Mouse (Mus musculus) brain, embryonic 14.5 days (tissue): ENCODE measurements around the gene Gnb5. TPM values are rescaled to one million over a fixed set of nuclear protein-coding genes. Genes with fewer than 3 reads are reported as not detected.

Experiments
- DNase-seq: peaks from one replicate; pipeline ENCODE4 v3.0.0-alpha.2; 2011; ENCODE audit warnings: low read depth
- CTCF ChIP-seq: fragments of 200-500 bp; IDR thresholded peaks from 2 replicates; pipeline ENCODE4 v1.5.1; 2012; ENCODE audit warnings: inconsistent platforms, mild to moderate bottlenecking, moderate library complexity, borderline replicate concordance; ENCODE audit not compliant: insufficient read depth, insufficient read length; ENCODE audit errors: extremely low read depth
- POLR2A ChIP-seq: fragments of 200-500 bp; IDR thresholded peaks from 2 replicates; pipeline ENCODE4 v1.6.1; 2012; ENCODE audit warnings: mild to moderate bottlenecking, inconsistent platforms, borderline replicate concordance; ENCODE audit not compliant: poor library complexity, insufficient read depth, insufficient read length, severe bottlenecking; ENCODE audit errors: extremely low read depth
- polyA plus RNA-seq: library from polyadenylated mRNA; depleted of rRNA; stranded (reverse); fragments of >200 nt; gene quantifications from 2 replicates; pipeline ENCODE4 v1.2.3, GENCODE M21; 2012; rRNA removed

The Gnb5 gene
- polyA plus RNA-seq: 45.5 and 53.1 TPM in 2 replicates

DNA sequence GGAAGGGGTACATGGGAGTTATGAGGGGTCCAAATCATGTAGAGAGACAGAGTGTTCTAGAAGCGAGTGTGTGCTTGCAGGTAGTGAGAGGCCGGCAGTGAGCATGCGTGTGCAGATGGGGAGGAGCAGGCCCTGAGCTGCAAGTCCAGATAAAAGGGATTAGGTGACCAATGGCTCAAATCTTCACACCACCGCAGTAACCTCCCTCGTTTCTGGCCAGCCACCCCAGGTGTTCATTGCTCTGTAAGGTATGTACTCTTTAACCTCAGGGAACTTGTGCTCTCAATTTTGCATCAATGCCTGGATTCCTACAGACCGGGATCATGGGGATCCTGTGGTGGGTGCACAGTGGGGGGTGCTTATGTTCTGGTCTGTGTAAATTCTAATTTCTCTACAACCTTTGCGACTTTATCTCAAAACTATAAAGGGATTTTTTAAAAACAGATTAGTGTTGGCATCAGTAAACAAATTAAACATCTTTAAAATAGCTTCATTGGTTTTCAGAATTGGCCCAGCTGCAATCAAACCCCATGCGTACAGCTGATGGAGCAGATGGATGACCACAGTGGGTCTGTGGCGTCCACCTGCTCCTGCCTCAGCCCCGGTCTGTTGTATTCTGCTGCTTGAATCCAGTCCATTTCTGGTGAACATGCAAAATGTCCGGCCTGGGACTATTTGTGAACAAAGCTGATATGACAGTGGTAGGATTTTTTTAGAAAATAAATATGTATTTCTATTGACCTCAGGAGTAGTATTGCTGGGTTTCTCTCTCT lies at the start of gene Gnb5:
Gene Gnb5 (plus strand): TSS at position 163 of the 773 bp plus-strand sequence.
- TF ChIP-seq POLR2A (no peak), CTCF (no peak)
- DNase-seq: peak; percentile 26

GRCm38 (mm10) chr9:75258792-75259191 lies 47.3 kb upstream of the Gnb5 start:
- DNase-seq: no peak
- TF ChIP-seq POLR2A (no peak), CTCF (no peak)

DNA sequence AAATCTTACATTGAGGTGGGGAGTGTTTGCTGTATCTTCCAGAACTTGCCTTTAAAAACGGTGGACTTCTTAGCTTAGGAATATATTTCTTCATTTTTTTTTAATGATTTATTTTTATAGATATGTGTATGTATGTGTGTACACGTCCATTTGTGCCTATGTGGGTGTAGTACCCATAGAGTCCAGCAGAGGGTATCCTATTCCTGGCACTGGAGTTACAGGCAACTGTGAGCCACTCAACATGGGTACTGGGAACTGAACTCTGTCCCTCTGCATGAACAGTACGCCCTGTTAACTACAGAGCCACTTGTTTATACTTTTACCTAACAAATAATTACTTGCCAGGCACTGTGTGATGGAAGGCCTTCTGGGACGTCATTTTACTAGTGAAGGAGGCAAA lies 46.4 kb upstream of the Gnb5 start:
- TF ChIP-seq CTCF (peak; percentile 47; the same call in 1 of the 2 replicates), POLR2A (no peak)
- DNase-seq: no peak

DNA sequence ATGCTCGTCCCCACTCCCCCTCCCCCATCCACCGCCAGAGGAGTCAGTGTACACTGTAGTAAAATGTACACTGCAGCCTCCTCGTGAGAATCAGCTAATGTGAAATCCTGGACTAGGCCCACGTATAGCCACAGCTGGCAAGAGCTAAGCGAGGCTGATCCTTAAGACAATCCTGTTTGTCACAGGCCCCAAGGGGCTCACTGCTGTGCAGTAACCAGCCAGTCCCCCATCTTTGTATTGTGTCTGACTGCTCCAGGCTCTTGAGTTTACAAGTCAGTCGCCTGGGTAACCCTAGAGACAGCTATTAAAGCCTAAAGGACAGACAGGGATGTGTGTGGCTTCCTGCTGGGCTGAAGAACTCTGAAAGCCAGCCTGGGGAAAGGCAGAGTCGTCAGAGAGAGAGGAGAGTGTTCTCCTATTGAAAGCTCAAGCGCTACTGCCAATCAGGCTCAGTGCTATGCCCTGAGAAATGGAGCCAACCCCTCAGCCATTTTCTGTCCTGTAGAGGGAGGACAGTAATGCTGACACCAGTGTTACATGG lies 44.7 kb upstream of the Gnb5 start:
- TF ChIP-seq POLR2A (no peak), CTCF (no peak)
- peak; percentile 88 for DNase-seq

GRCm38 (mm10) chr9:75262235-75262826 lies 43.8 kb upstream of the Gnb5 start:
- TF ChIP-seq CTCF (peak; percentile 33; the same call in 1 of the 2 replicates), POLR2A (no peak)
- DNase-seq: peak; percentile 52

DNA sequence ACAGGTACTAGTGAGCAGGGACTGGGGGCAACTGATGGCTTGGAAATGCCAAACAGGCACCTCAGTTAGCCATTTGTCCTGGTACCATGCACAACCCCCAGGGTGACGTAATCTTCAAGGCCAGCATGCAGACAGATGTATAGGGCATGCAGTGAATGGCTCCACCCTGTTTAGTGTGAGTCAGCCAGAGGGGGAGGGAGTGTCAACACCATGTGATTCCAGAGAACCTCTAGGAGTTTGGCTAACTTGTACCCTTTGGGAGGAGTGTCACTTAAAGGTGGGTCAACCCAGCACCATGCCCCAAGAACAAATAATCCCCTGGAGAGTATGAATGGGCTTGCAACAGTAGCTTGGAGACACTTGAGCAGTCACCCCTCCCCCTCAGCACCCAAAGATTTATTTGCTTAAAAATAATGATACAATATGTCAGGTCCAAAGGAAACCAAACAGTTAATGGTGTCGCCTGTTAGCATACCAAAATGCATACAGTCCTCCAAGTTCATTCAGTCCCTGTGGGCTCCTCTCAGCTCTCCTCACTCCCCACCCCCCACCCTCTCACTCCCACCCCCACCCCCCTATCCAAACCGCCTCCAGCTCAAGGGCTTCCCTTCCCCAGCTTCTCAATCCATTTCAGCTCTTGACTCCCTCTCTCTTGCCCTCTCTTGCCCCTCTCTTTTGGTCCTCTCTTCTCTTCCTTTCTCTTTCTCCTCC lies 41.9 kb upstream of the Gnb5 start:
- TF ChIP-seq CTCF: no peak
- no peak for TF ChIP-seq POLR2A
- DNase-seq: no peak

DNA sequence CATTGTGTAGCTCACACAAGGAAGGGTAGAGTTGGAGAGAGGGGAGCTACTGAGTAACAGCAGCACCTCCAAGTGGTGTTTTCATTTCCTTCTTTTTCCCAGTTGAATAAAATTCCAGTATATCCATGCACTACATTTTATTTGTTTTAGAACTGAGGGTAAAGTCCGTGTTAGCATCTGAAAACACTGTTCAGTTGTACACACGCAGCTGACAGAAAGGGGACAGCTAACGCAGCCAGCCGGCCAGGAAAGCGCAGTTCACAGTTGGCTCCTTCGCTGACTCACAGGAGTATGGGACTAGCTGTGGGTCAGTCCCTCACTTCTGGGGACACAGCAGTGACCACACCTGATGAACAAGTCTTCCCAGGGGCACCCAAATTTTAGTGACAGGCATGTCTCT lies 38.9 kb upstream of the Gnb5 start:
- DNase-seq: no peak
- TF ChIP-seq CTCF (no peak), POLR2A (no peak)

DNA sequence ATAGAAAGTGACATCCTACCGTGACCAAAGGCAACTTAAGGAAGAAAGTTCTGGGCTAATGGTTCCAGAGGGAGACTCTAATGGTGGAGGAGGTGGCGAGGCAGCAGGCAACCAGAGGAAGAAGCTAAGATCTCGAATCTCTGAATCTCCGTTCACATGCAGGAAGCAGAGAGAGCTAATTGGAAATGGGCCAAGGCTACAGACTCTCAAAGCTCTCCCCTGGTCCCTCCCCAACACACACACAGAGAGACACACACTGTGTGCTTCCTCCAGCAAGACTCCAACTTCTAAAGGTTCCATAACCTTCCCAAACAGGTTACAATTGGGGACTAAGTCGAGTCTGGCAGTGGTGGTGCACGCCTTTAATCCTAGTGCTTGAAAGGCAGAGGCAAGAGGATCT lies 35.7 kb upstream of the Gnb5 start:
- TF ChIP-seq POLR2A (no peak), CTCF (no peak)
- DNase-seq: no peak

DNA sequence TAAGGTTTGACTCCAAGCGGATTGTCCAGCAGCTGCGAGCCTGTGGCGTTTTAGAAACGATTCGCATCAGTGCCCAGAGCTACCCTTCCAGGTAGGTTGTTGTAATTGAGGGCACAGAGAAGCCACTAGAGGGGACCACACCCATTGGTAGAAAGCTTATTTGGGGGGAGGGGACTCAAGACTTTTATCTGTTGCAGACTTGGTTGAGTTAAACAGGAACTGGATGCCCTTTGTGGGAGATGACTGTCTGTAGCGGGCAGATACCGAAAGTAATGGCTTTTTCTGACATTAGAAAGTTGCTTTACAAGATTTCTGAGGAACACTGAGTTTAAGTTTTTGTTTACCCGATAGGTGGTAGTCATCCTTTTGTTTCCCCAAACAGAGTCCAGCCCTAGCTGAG lies 34.5 kb upstream of the Gnb5 start:
- TF ChIP-seq POLR2A (no peak), CTCF (no peak)
- no peak for DNase-seq

DNA sequence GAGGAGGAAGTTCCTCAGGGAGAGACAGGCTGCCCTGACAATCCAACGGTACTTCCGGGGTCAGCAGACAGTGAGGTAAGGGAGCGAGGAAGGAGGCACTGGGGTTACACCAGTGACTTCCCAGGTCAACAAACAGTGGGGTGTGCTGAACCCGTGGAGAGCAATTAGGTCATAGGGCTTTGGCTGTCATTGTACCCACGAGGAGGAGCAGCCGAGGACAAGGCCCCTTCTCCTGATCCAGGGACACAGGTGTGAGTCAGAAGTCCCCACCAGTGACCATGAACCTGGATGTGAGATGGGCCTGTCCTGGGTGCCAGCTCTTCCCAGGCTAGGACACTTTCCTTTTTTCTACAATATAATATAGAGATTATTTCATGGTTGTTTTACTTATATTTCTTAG lies 32.4 kb upstream of the Gnb5 start:
- TF ChIP-seq CTCF (no peak), POLR2A (no peak)
- no peak for DNase-seq

DNA sequence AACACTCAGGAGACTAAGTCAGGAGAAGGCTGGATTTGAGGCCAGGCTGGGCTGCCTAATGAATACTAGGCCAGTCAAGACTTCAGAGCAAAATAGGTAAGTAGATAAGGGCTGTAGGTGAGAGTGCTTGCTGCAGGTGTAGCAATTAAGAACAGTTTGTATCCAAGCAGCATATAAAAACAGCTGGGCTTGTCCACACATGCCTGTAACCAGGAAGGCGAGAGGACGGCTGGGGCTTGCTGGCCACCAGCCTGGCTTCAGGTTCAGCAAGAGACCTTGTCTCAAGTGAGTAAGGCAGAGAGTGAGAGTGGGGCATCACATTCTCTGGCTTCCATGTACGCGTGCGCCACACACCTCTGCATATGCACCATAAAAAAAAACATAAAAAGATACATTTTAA lies 31.6 kb upstream of the Gnb5 start:
- TF ChIP-seq CTCF: no peak
- TF ChIP-seq POLR2A: no peak
- DNase-seq: no peak
